Mouse (Mus musculus) embryonic facial prominence, embryonic 11.5 days (tissue): Measurements from ENCODE around the gene Rem2. TPM values are rescaled to one million over a fixed set of nuclear protein-coding genes. Genes with fewer than 3 reads are reported as not detected.

Source experiments
- polyA plus RNA-seq: library from polyadenylated mRNA; unstranded; fragments of >200 nt; fragmentation: Nextera tagmentation; extraction: Ambion mirVana; gene quantifications from 2 replicates; pipeline ENCODE4 v1.2.1, GENCODE M21; 2014

The Rem2 gene
- polyA plus RNA-seq, 1 experiment from 2014 or later = 6.5 TPM

Other genes with a start within 250 kb of the Rem2 start
- gene Dad1, start 222.0 kb upstream of the Rem2 start, polyA plus RNA-seq = 256 and 271 TPM in 2 replicates
- gene Abhd4, start 221.9 kb upstream of the Rem2 start, polyA plus RNA-seq = 44.3 and 47.4 TPM in 2 replicates
- not detected in 2 replicates for gene Olfr49, start 191.2 kb upstream of the Rem2 start, polyA plus RNA-seq
- gene Oxa1l, start 115.3 kb upstream of the Rem2 start, polyA plus RNA-seq = 46.2 and 49.9 TPM in 2 replicates
- 2.9 and 4.6 TPM in 2 replicates for gene Slc7a7, start 58.3 kb upstream of the Rem2 start, polyA plus RNA-seq
- 214 and 235 TPM in 2 replicates for gene Mrpl52, start 49.2 kb upstream of the Rem2 start, polyA plus RNA-seq
- gene Mmp14, start 44.5 kb upstream of the Rem2 start, polyA plus RNA-seq = 91.1 and 93.2 TPM in 2 replicates
- gene Lrp10, start 12.0 kb upstream of the Rem2 start, polyA plus RNA-seq = 13.9 and 16.2 TPM in 2 replicates
- gene Prmt5, start 41.4 kb downstream of the Rem2 start, polyA plus RNA-seq = 118 and 121 TPM in 2 replicates
- gene Haus4, start 78.5 kb downstream of the Rem2 start, polyA plus RNA-seq = 43.4 and 50.2 TPM in 2 replicates
- gene Ajuba, start 101.5 kb downstream of the Rem2 start, polyA plus RNA-seq = 28.4 and 31.5 TPM in 2 replicates
- gene 4931414P19Rik, start 129.9 kb downstream of the Rem2 start, polyA plus RNA-seq = 5.1 and 7.7 TPM in 2 replicates
- 404 and 462 TPM in 2 replicates for gene Psmb5, start 141.9 kb downstream of the Rem2 start, polyA plus RNA-seq
- gene Psmb11, start 145.3 kb downstream of the Rem2 start, polyA plus RNA-seq = not detected in 2 replicates
- not detected in 2 replicates for gene Gm17606, start 164.9 kb downstream of the Rem2 start, polyA plus RNA-seq
- gene Cdh24, start 165.3 kb downstream of the Rem2 start, polyA plus RNA-seq = 6.2 and 6.3 TPM in 2 replicates
- 109 and 110 TPM in 2 replicates for gene 1700123O20Rik, start 210.1 kb downstream of the Rem2 start, polyA plus RNA-seq
- gene Acin1, start 210.8 kb downstream of the Rem2 start, polyA plus RNA-seq = 122 and 141 TPM in 2 replicates
- gene Gm29776, start 222.7 kb downstream of the Rem2 start, polyA plus RNA-seq = 0.11 and 0.17 TPM in 2 replicates
- gene Cebpe, start 236.1 kb downstream of the Rem2 start, polyA plus RNA-seq = 0.17 TPM in 2 replicates